Mouse (Mus musculus): ENCODE measurements around the gene Phlpp1.

The Phlpp1 gene

GRCm38 (mm10) chr1:106193487-106193886 lies 21.9 kb downstream of the Phlpp1 start:
- DNase-seq (ENCODE audit: low read depth, low spot score) = no peak

- no peak for DNase-seq (ENCODE audit: low read depth, low spot score)
These were observed 22.7 kb downstream of the Phlpp1 start for GRCm38 (mm10) chr1:106194263-106194662.

GRCm38 (mm10) chr1:106197991-106198390 lies 26.4 kb downstream of the Phlpp1 start:
- DNase-seq (ENCODE audit: low read depth, low spot score) = no peak

GRCm38 (mm10) chr1:106199109-106199508 lies 27.6 kb downstream of the Phlpp1 start:
- no peak for DNase-seq (ENCODE audit: low read depth, low spot score)

- DNase-seq (ENCODE audit: low read depth, low spot score) = no peak
These were observed 28.1 kb downstream of the Phlpp1 start for GRCm38 (mm10) chr1:106199686-106200085.

- DNase-seq (ENCODE audit: low read depth, low spot score) = no peak
These were observed 29.5 kb downstream of the Phlpp1 start for GRCm38 (mm10) chr1:106201025-106201424.

GRCm38 (mm10) chr1:106201929-106202328 lies 30.4 kb downstream of the Phlpp1 start:
- no peak for DNase-seq (ENCODE audit: low read depth, low spot score)

- no peak for DNase-seq (ENCODE audit: low read depth, low spot score)
These were observed 32.4 kb downstream of the Phlpp1 start for GRCm38 (mm10) chr1:106203942-106204341.

- no peak for DNase-seq (ENCODE audit: low read depth, low spot score)
These were observed 32.8 kb downstream of the Phlpp1 start for GRCm38 (mm10) chr1:106204350-106204749.

GRCm38 (mm10) chr1:106208581-106208980 lies 37.0 kb downstream of the Phlpp1 start:
- no peak for DNase-seq (ENCODE audit: low read depth, low spot score)

GRCm38 (mm10) chr1:106210461-106210860 lies 38.9 kb downstream of the Phlpp1 start:
- DNase-seq (ENCODE audit: low read depth, low spot score) = no peak

GRCm38 (mm10) chr1:106211146-106211545 lies 39.6 kb downstream of the Phlpp1 start:
- DNase-seq (ENCODE audit: low read depth, low spot score) = no peak

- no peak for DNase-seq (ENCODE audit: low read depth, low spot score)
These were observed 48.9 kb downstream of the Phlpp1 start for GRCm38 (mm10) chr1:106220431-106220830.

- no peak for DNase-seq (ENCODE audit: low read depth, low spot score)
These were observed 49.8 kb downstream of the Phlpp1 start for GRCm38 (mm10) chr1:106221371-106221770.

GRCm38 (mm10) chr1:106221964-106222363 lies 50.4 kb downstream of the Phlpp1 start:
- no peak for DNase-seq (ENCODE audit: low read depth, low spot score)

- DNase-seq (ENCODE audit: low read depth, low spot score) = no peak
These were observed 55.1 kb downstream of the Phlpp1 start for GRCm38 (mm10) chr1:106226613-106227012.

GRCm38 (mm10) chr1:106230313-106230712 lies 58.8 kb downstream of the Phlpp1 start:
- DNase-seq (ENCODE audit: low read depth, low spot score) = no peak

- DNase-seq (ENCODE audit: low read depth, low spot score) = no peak
These were observed 59.8 kb downstream of the Phlpp1 start for GRCm38 (mm10) chr1:106231345-106231744.

GRCm38 (mm10) chr1:106231805-106232459 lies 60.4 kb downstream of the Phlpp1 start:
- no peak for DNase-seq (ENCODE audit: low read depth, low spot score)

- DNase-seq (ENCODE audit: low read depth, low spot score) = no peak
These were observed 60.9 kb downstream of the Phlpp1 start for GRCm38 (mm10) chr1:106232460-106232850.

- DNase-seq (ENCODE audit: low read depth, low spot score) = no peak
These were observed 65.4 kb downstream of the Phlpp1 start for GRCm38 (mm10) chr1:106236986-106237385.

GRCm38 (mm10) chr1:106240116-106240685 lies 68.6 kb downstream of the Phlpp1 start:
- DNase-seq (ENCODE audit: low read depth, low spot score) = no peak

- DNase-seq (ENCODE audit: low read depth, low spot score) = no peak
These were observed 69.5 kb downstream of the Phlpp1 start for GRCm38 (mm10) chr1:106241059-106241458.

GRCm38 (mm10) chr1:106242129-106242528 lies 70.6 kb downstream of the Phlpp1 start:
- no peak for DNase-seq (ENCODE audit: low read depth, low spot score)

Measured in retina, adult 2 months (tissue).